ENCODE assay signal across 11 mouse cellular contexts in the genomic region with DNA sequence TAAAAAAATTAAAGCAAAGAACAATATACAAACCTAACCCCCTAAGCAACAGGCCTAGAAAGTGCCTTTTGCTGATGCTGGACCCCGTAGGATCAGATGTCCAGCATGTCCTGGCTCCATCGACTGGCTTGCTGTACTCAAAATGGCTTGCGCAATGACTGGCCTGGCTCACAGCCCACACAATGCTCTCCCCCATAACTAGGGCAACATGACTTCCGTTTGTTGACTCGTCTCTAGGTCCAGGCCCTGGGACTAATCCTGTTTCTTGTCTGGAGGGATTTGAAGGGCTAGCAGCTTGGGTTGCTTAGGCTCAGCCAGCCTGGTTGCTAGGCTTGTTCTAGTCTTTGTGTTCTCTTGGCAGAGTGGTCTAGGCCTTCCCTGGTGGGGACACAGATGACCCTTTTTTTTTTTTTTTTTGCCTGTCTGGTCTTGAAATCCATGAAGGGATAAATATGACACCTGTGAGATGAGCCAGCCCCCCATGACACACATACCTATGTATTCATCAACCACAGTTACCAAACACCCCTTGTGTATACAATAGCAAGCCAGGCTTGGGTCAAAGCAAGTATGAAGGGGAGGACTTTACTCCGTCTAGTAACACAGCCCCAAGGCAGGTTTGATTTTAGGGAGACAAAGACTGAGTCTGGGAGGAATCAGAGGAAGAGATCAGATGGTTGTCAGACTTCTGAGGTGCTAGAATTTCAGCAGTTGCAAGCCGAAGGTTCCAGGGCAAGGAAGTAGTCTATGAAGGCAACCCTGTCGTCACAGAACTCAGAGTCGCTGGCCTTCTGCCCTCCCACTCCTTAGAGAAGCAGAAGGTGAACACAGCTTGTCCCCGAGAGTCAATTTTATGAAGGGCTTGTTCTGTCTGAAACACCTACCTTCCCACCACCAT.
DNase-seq lines count a peak whose midpoint lies in the region; ATAC-seq and TF ChIP-seq lines count a peak whose summit lies in the region.
"Had no signal": no experiment of that assay in that cellular context is flagged by ENCODE, and none has a peak within 500 bp of the region (broad histone marks: within the 10 kb centered on the region; RNA-seq: fewer than 3 reads in every experiment).

No protein-coding gene starts in this region.

- no peaks in the 10 kb centered on the region for H3K36me3 ChIP-seq in hindbrain, embryonic 16.5 days (ENCODE audit: control insufficient read depth, insufficient read depth, low read length)
- no peaks in the 10 kb centered on the region for H3K36me3 ChIP-seq in hindbrain, embryonic 10.5 days
- H3K36me3 ChIP-seq in liver, embryonic 11.5 days (ENCODE audit: control insufficient read depth, insufficient read depth, low read length), result no peaks in the 10 kb centered on the region
- H3K36me3 ChIP-seq in spleen, adult 2 months (ENCODE audit: control insufficient read depth, insufficient read depth, low read length), result no peaks in the 10 kb centered on the region
- H3K36me3 ChIP-seq in hindbrain, embryonic 11.5 days (ENCODE audit: control insufficient read depth, insufficient read depth, low read length), result no peaks in the 10 kb centered on the region
- H3K36me3 ChIP-seq: embryonic facial prominence, embryonic 13.5 days; limb, embryonic 15.5 days had no signal

- 88% methylated on average over 10 of the region's 10 CpGs for whole genome bisulfite sequencing in hindbrain, embryonic 16.5 days
- WGBS in hindbrain, embryonic 10.5 days, result 89% methylated on average over 10 of the region's 10 CpGs
- WGBS in liver, embryonic 11.5 days, result 75% methylated on average over 10 of the region's 10 CpGs
- WGBS in spleen, adult 2 months, result 87% methylated on average over 10 of the region's 10 CpGs
- 87% methylated on average over 10 of the region's 10 CpGs for WGBS in hindbrain, embryonic 11.5 days

- peaks cover 9% of the 10 kb centered on the region for H3K4me1 ChIP-seq in hindbrain, embryonic 16.5 days (ENCODE audit: control insufficient read depth, insufficient read depth, low read depth, low read length)
- H3K4me1 ChIP-seq in hindbrain, embryonic 10.5 days (replicated peaks), result peaks cover 24% of the 10 kb centered on the region
- peaks cover 19% of the 10 kb centered on the region for H3K4me1 ChIP-seq in liver, embryonic 11.5 days (replicated peaks; ENCODE audit: control insufficient read depth, insufficient read depth, low read length)
- H3K4me1 ChIP-seq in spleen, adult 2 months (ENCODE audit: control insufficient read depth, insufficient read depth, insufficient read length), result peaks cover 14% of the 10 kb centered on the region
- no peaks in the 10 kb centered on the region; the same call in 1 of the 2 replicates for H3K4me1 ChIP-seq in hindbrain, embryonic 11.5 days (replicated peaks; ENCODE audit: control insufficient read depth, insufficient read depth, low read length)

- no peak for TF ChIP-seq POLR2A in spleen, adult 2 months (IDR thresholded peaks at IDR 0.05; ENCODE audit: low read depth, low read length)

- no peak overlapping the region for H3K4me3 ChIP-seq in hindbrain, embryonic 16.5 days (ENCODE audit: low read length)
- H3K4me3 ChIP-seq in hindbrain, embryonic 10.5 days, result no peak overlapping the region
- H3K4me3 ChIP-seq in liver, embryonic 11.5 days (ENCODE audit: low read depth, low read length), result no peak overlapping the region
- no peak overlapping the region for H3K4me3 ChIP-seq in spleen, adult 2 months (ENCODE audit: extremely low read depth, insufficient read depth, insufficient read length)
- no peak overlapping the region for H3K4me3 ChIP-seq in hindbrain, embryonic 11.5 days (ENCODE audit: low read depth, low read length)
- H3K4me3 ChIP-seq: embryonic facial prominence, embryonic 13.5 days; limb, embryonic 15.5 days had no signal

- no peak overlapping the region for H3K9ac ChIP-seq in hindbrain, embryonic 16.5 days (ENCODE audit: low read depth, low read length)
- no peak overlapping the region for H3K9ac ChIP-seq in liver, embryonic 11.5 days (ENCODE audit: low read depth, low read length)
- no peak overlapping the region for H3K9ac ChIP-seq in hindbrain, embryonic 11.5 days (ENCODE audit: low read depth, low read length)
- H3K9ac ChIP-seq: embryonic facial prominence, embryonic 13.5 days; limb, embryonic 15.5 days had no signal

- TF ChIP-seq CTCF in spleen, adult 2 months (IDR thresholded peaks at IDR 0.05; ENCODE audit: extremely low read depth, insufficient read depth, insufficient read length, insufficient replicate concordance), result no peak

- no peak for DNase-seq in hindbrain, embryonic 10.5 days (ENCODE audit: low spot score)
- DNase-seq in adrenal gland, postnatal 25 days, result peak; percentile 78
- DNase-seq in heart, adult 18-20 months, result peak; percentile 96 to 97
- no peak for DNase-seq in liver, embryonic 11.5 days (ENCODE audit: low spot score)
- peak in 1 of 2 experiments; percentile 18 for DNase-seq in spleen, adult 2 months (ENCODE audit: low read depth in 1 of 2, low spot score in 2 of 2)
- DNase-seq in hindbrain, embryonic 11.5 days (ENCODE audit: low spot score), result no peak
- no peak for DNase-seq in thymus, postnatal 10 days (ENCODE audit: low spot score in 2 of 2)

- no peak overlapping the region for H3K27ac ChIP-seq in hindbrain, embryonic 16.5 days (ENCODE audit: low read depth, low read length)
- H3K27ac ChIP-seq in hindbrain, embryonic 10.5 days, result no peak overlapping the region
- H3K27ac ChIP-seq in liver, embryonic 11.5 days (ENCODE audit: low read depth, low read length), result no peak overlapping the region
- 0 out of 2 replicates have a peak overlapping the region, but pooled peaks have one; percentile 26 for H3K27ac ChIP-seq in spleen, adult 2 months (ENCODE audit: insufficient read depth, low read length)
- no peak overlapping the region for H3K27ac ChIP-seq in hindbrain, embryonic 11.5 days (ENCODE audit: low read depth, low read length)
- H3K27ac ChIP-seq: embryonic facial prominence, embryonic 13.5 days; limb, embryonic 15.5 days had no signal

- H3K4me2 ChIP-seq in hindbrain, embryonic 16.5 days (ENCODE audit: low read length), result no peak overlapping the region
- no peak overlapping the region for H3K4me2 ChIP-seq in liver, embryonic 11.5 days
- H3K4me2 ChIP-seq in hindbrain, embryonic 11.5 days (replicated peaks; ENCODE audit: low read depth, low read length), result no peak overlapping the region
- H3K4me2 ChIP-seq: embryonic facial prominence, embryonic 13.5 days; limb, embryonic 15.5 days had no signal

- no peaks in the 10 kb centered on the region for H3K9me3 ChIP-seq in hindbrain, embryonic 16.5 days (ENCODE audit: control insufficient read depth, low read length)
- H3K9me3 ChIP-seq in hindbrain, embryonic 10.5 days, result no peaks in the 10 kb centered on the region
- H3K9me3 ChIP-seq in liver, embryonic 11.5 days (ENCODE audit: control insufficient read depth, low read length), result no peaks in the 10 kb centered on the region
- H3K9me3 ChIP-seq in hindbrain, embryonic 11.5 days (ENCODE audit: control insufficient read depth, low read length), result no peaks in the 10 kb centered on the region
- H3K9me3 ChIP-seq: embryonic facial prominence, embryonic 13.5 days; limb, embryonic 15.5 days had no signal

- H3K27me3 ChIP-seq in hindbrain, embryonic 16.5 days (replicated peaks; ENCODE audit: control insufficient read depth, insufficient read depth, low read length), result peaks cover 3% of the 10 kb centered on the region
- H3K27me3 ChIP-seq in hindbrain, embryonic 10.5 days (ENCODE audit: insufficient read depth, poor library complexity, severe bottlenecking), result peaks cover 71% of the 10 kb centered on the region
- H3K27me3 ChIP-seq in liver, embryonic 11.5 days (replicated peaks; ENCODE audit: control insufficient read depth, insufficient read depth, low read length), result no peaks in the 10 kb centered on the region; the same call in 1 of the 2 replicates
- no peaks in the 10 kb centered on the region for H3K27me3 ChIP-seq in spleen, adult 2 months (ENCODE audit: control insufficient read depth, insufficient read depth, low read length)
- H3K27me3 ChIP-seq in hindbrain, embryonic 11.5 days (ENCODE audit: control insufficient read depth, insufficient read depth, low read length), result peaks cover 3% of the 10 kb centered on the region; the same call in 1 of the 2 replicates
- H3K27me3 ChIP-seq: CH12.LX; embryonic facial prominence, embryonic 13.5 days; limb, embryonic 15.5 days had no signal

- ATAC-seq in hindbrain, embryonic 16.5 days, result 0 out of 2 replicates have a peak, but pooled peaks have one; percentile 22
- ATAC-seq in liver, embryonic 11.5 days (replicated peaks; ENCODE audit: low FRiP score), result 0 out of 2 replicates have a peak, but pooled peaks have one; percentile 24
- no peak for ATAC-seq in hindbrain, embryonic 11.5 days (ENCODE audit: low FRiP score)

Comparison
In these comparisons a context has a peak if more than half of its experiments do, and no peak if none do; other contexts are left out.
1. DNase-seq: peak in adrenal gland, postnatal 25 days (single experiment) and heart, adult 18-20 months (2 of 2); none in hindbrain, embryonic 10.5 days (single experiment), liver, embryonic 11.5 days (single experiment), hindbrain, embryonic 11.5 days (single experiment) and thymus, postnatal 10 days (0 of 2).